Mouse (Mus musculus) ES-Bruce4 (cell line): ENCODE results near the gene Eml2. TPM values are rescaled to one million over a fixed set of nuclear protein-coding genes. Genes with fewer than 3 reads are reported as not detected.
A peak's percentile ranks its signal among the peaks of the same experiment; 100 is the strongest.

Experiments used
- H3K27ac ChIP-seq: 2 replicates; pipeline ENCODE4 v1.5.1; 2012; ENCODE audit warnings: low read length, inconsistent platforms; ENCODE audit not compliant: insufficient read depth
- H3K27me3 ChIP-seq: 2 replicates; pipeline ENCODE4 v1.6.1; 2012; ENCODE audit warnings: mild to moderate bottlenecking, low read length, inconsistent platforms; ENCODE audit not compliant: control insufficient read depth, poor library complexity, insufficient read depth, severe bottlenecking
- H3K36me3 ChIP-seq: 2 replicates; pipeline ENCODE4 v1.6.1; 2012; ENCODE audit warnings: inconsistent platforms, mild to moderate bottlenecking, low read length, moderate library complexity; ENCODE audit not compliant: control insufficient read depth, poor library complexity, insufficient read depth, severe bottlenecking
- H3K4me1 ChIP-seq: one replicate; pipeline ENCODE4 v1.8.1; 2011; ENCODE audit warnings: low read length; ENCODE audit not compliant: control insufficient read depth, insufficient read depth
- H3K4me3 ChIP-seq: 2 replicates; pipeline ENCODE4 v1.5.1; 2011; ENCODE audit warnings: low read depth, mild to moderate bottlenecking, low read length
- H3K9ac ChIP-seq: 2 replicates; pipeline ENCODE4 v1.6.1; 2012; ENCODE audit warnings: low read depth, mild to moderate bottlenecking, inconsistent platforms; ENCODE audit not compliant: poor library complexity, severe bottlenecking
- H3K9me3 ChIP-seq: replicated peaks from 2 replicates; pipeline ENCODE4 v1.6.1; 2012; ENCODE audit warnings: mild to moderate bottlenecking, low read length, inconsistent platforms; ENCODE audit not compliant: control insufficient read depth, poor library complexity, insufficient read depth, severe bottlenecking
- CTCF ChIP-seq: IDR thresholded peaks from one replicate; pipeline ENCODE4 v1.8.1; 2011; ENCODE audit warnings: low read depth, low read length
- EP300 ChIP-seq: IDR thresholded peaks from 2 replicates; pipeline ENCODE4 v1.6.1; 2011; ENCODE audit warnings: low read depth, low read length; ENCODE audit not compliant: insufficient read depth
- POLR2A ChIP-seq: IDR thresholded peaks from one replicate; pipeline ENCODE4 v1.8.1; 2011; ENCODE audit warnings: low read length; ENCODE audit not compliant: insufficient read depth
- polyA plus RNA-seq: library from polyadenylated mRNA; stranded (reverse); fragments of >200 nt; gene quantifications from 2 replicates; pipeline ENCODE4 v1.2.4, GENCODE M21; 2011; ENCODE audit warnings: low read depth; ENCODE audit not compliant: missing spikeins, insufficient read depth, insufficient read length

The Eml2 gene
- polyA plus RNA-seq, 1 experiment, result 64.4 TPM

- Histone ChIP-seq H3K4me3 (peak within 1 kb of the TSS; percentile 97), H3K9me3 (no peaks in the 10 kb centered on the region), H3K4me1 (no peaks in the 10 kb centered on the region), H3K9ac (peak within 1 kb of the TSS; percentile 94), H3K36me3 (no peaks in the 10 kb centered on the region), H3K27me3 (no peaks in the 10 kb centered on the region), H3K27ac (peak within 1 kb of the TSS; percentile 87)
- peak; percentile 19 for TF ChIP-seq CTCF
- peak; percentile 85 for TF ChIP-seq POLR2A
- peak; percentile 54; the same call in 1 of the 2 replicates for TF ChIP-seq EP300
Observed at GRCm38 (mm10) chr7:19227883-19228792, 51.9 kb downstream of the Eml2 start, which contains the start of gene Opa3. Gene Opa3 (plus strand): TSS chr7:19228334.

GRCm38 (mm10) chr7:19228793-19229148 lies 52.5 kb downstream of the Eml2 start:
- peak overlapping the region; percentile 97 for H3K4me3 ChIP-seq
- no peaks in the 10 kb centered on the region for H3K4me1 ChIP-seq
- peak; percentile 93 for TF ChIP-seq POLR2A
- TF ChIP-seq EP300, result no peak
- TF ChIP-seq CTCF, result no peak
- no peaks in the 10 kb centered on the region for H3K9me3 ChIP-seq
- no peaks in the 10 kb centered on the region for H3K27me3 ChIP-seq
- no peaks in the 10 kb centered on the region for H3K36me3 ChIP-seq
- peak overlapping the region; percentile 39 for H3K27ac ChIP-seq
- H3K9ac ChIP-seq, result peak overlapping the region; percentile 94

- Histone ChIP-seq H3K4me3 (peak overlapping the region; percentile 97; the same call in 1 of the 2 replicates), H3K4me1 (no peaks in the 10 kb centered on the region), H3K36me3 (no peaks in the 10 kb centered on the region), H3K27ac (0 out of 2 replicates have a peak overlapping the region, but pooled peaks have one; percentile 39), H3K9me3 (no peaks in the 10 kb centered on the region), H3K9ac (peak overlapping the region; percentile 94), H3K27me3 (no peaks in the 10 kb centered on the region)
- TF ChIP-seq CTCF, result no peak
- TF ChIP-seq EP300, result no peak
- TF ChIP-seq POLR2A, result no peak
Observed at GRCm38 (mm10) chr7:19229404-19229803, 53.2 kb downstream of the Eml2 start.

GRCm38 (mm10) chr7:19230041-19230580 lies 53.9 kb downstream of the Eml2 start:
- Histone ChIP-seq H3K9me3 (no peaks in the 10 kb centered on the region), H3K4me1 (no peaks in the 10 kb centered on the region), H3K27me3 (no peaks in the 10 kb centered on the region), H3K27ac (no peak overlapping the region), H3K4me3 (no peak overlapping the region), H3K9ac (no peak overlapping the region), H3K36me3 (no peaks in the 10 kb centered on the region)
- no peak for TF ChIP-seq POLR2A
- TF ChIP-seq CTCF, result no peak
- TF ChIP-seq EP300, result no peak

GRCm38 (mm10) chr7:19230899-19231298 lies 54.7 kb downstream of the Eml2 start:
- Histone ChIP-seq H3K4me3 (no peak overlapping the region), H3K4me1 (no peaks in the 10 kb centered on the region), H3K36me3 (no peaks in the 10 kb centered on the region), H3K27ac (no peak overlapping the region), H3K27me3 (no peaks in the 10 kb centered on the region), H3K9ac (no peak overlapping the region), H3K9me3 (no peaks in the 10 kb centered on the region)
- TF ChIP-seq POLR2A (no peak), EP300 (no peak), CTCF (no peak)

GRCm38 (mm10) chr7:19231849-19232248 lies 55.6 kb downstream of the Eml2 start:
- no peak for TF ChIP-seq CTCF
- no peak for TF ChIP-seq POLR2A
- no peak for TF ChIP-seq EP300
- no peaks in the 10 kb centered on the region for H3K27me3 ChIP-seq
- H3K27ac ChIP-seq, result no peak overlapping the region
- no peaks in the 10 kb centered on the region for H3K4me1 ChIP-seq
- no peaks in the 10 kb centered on the region for H3K9me3 ChIP-seq
- no peaks in the 10 kb centered on the region for H3K36me3 ChIP-seq
- no peak overlapping the region for H3K4me3 ChIP-seq
- H3K9ac ChIP-seq, result no peak overlapping the region
